Mouse (Mus musculus): ENCODE data around the gene Cdc20b. TPM values are rescaled to one million over a fixed set of nuclear protein-coding genes. Genes with fewer than 3 reads are reported as not detected.

Cdc20b gene
- polyA plus RNA-seq, 1 experiment from 2014 or later, result not detected

GRCm38 (mm10) chr13:113035852-113036251 lies 941 bp downstream of the Cdc20b start:
- Histone ChIP-seq H3K27ac (ENCODE audit: low read depth, low read length) (no peak overlapping the region), H3K9ac (ENCODE audit: low read depth, low read length) (no peak overlapping the region), H3K36me3 (ENCODE audit: control insufficient read depth, insufficient read depth, low read length) (no peaks in the 10 kb centered on the region), H3K4me2 (peak overlapping the region; percentile 97), H3K4me1 (replicated peaks; ENCODE audit: control insufficient read depth, insufficient read depth, low read length) (peaks cover 3% of the 10 kb centered on the region; the same call in 1 of the 2 replicates), H3K9me3 (ENCODE audit: control insufficient read depth, low read length) (no peaks in the 10 kb centered on the region), H3K27me3 (replicated peaks; ENCODE audit: control insufficient read depth, insufficient read depth, low read length) (peaks cover 55% of the 10 kb centered on the region), H3K4me3 (ENCODE audit: low read depth, low read length) (peak overlapping the region; percentile 61; the same call in 1 of the 2 replicates)
- ATAC-seq (replicated peaks; ENCODE audit: low FRiP score) (peak; percentile 86), DNase-seq (ENCODE audit: low spot score) (peak; percentile 53)
- 3% methylated on average over 4 of the region's 4 CpGs for WGBS

- Histone ChIP-seq H3K4me2 (peak overlapping the region; percentile 54; the same call in 1 of the 2 replicates), H3K36me3 (ENCODE audit: control insufficient read depth, insufficient read depth, low read length) (0 out of 2 replicates have a peak, but pooled peaks cover 4% of the 10 kb centered on the region), H3K9me3 (ENCODE audit: control insufficient read depth, low read length) (no peaks in the 10 kb centered on the region), H3K9ac (ENCODE audit: low read depth, low read length) (no peak overlapping the region), H3K27ac (ENCODE audit: low read depth, low read length) (no peak overlapping the region), H3K27me3 (replicated peaks; ENCODE audit: control insufficient read depth, insufficient read depth, low read length) (no peaks in the 10 kb centered on the region), H3K4me3 (ENCODE audit: low read depth, low read length) (peak overlapping the region; percentile 39), H3K4me1 (replicated peaks; ENCODE audit: control insufficient read depth, insufficient read depth, low read length) (no peaks in the 10 kb centered on the region)
- ATAC-seq (replicated peaks; ENCODE audit: low FRiP score) (no peak), DNase-seq (ENCODE audit: low spot score) (no peak)
- 67% methylated on average over 3 of the region's 3 CpGs for WGBS
Measured at GRCm38 (mm10) chr13:113044876-113045275, 10.0 kb downstream of the Cdc20b start.

GRCm38 (mm10) chr13:113045458-113046110 lies 10.7 kb downstream of the Cdc20b start:
- no peak for DNase-seq (ENCODE audit: low spot score)
- no peak overlapping the region for H3K9ac ChIP-seq (ENCODE audit: low read depth, low read length)
- H3K27ac ChIP-seq (ENCODE audit: low read depth, low read length), result no peak overlapping the region
- H3K9me3 ChIP-seq (ENCODE audit: control insufficient read depth, low read length), result no peaks in the 10 kb centered on the region
- H3K4me1 ChIP-seq (replicated peaks; ENCODE audit: control insufficient read depth, insufficient read depth, low read length), result no peaks in the 10 kb centered on the region
- WGBS, result 36% methylated on average over 18 of the region's 18 CpGs
- H3K4me3 ChIP-seq (ENCODE audit: low read depth, low read length), result peak overlapping the region; percentile 39
- 0 out of 2 replicates have a peak, but pooled peaks cover 4% of the 10 kb centered on the region for H3K36me3 ChIP-seq (ENCODE audit: control insufficient read depth, insufficient read depth, low read length)
- ATAC-seq (replicated peaks; ENCODE audit: low FRiP score), result no peak
- H3K27me3 ChIP-seq (replicated peaks; ENCODE audit: control insufficient read depth, insufficient read depth, low read length), result no peaks in the 10 kb centered on the region
- H3K4me2 ChIP-seq, result peak overlapping the region; percentile 54

- H3K4me2 ChIP-seq, result peak within 1 kb of the TSS; percentile 54
- no peak within 1 kb of the TSS for H3K27ac ChIP-seq (ENCODE audit: low read depth, low read length)
- WGBS, result 7% methylated on average over 21 of the region's 21 CpGs
- 0 out of 2 replicates have a peak, but pooled peaks cover 4% of the 10 kb centered on the region for H3K36me3 ChIP-seq (ENCODE audit: control insufficient read depth, insufficient read depth, low read length)
- ATAC-seq (replicated peaks; ENCODE audit: low FRiP score) (no peak), DNase-seq (ENCODE audit: low spot score) (peak; percentile 45)
- H3K9ac ChIP-seq (ENCODE audit: low read depth, low read length), result no peak within 1 kb of the TSS
- no peaks in the 10 kb centered on the region for H3K9me3 ChIP-seq (ENCODE audit: control insufficient read depth, low read length)
- H3K4me1 ChIP-seq (replicated peaks; ENCODE audit: control insufficient read depth, insufficient read depth, low read length), result no peaks in the 10 kb centered on the region
- peak within 1 kb of the TSS; percentile 39 for H3K4me3 ChIP-seq (ENCODE audit: low read depth, low read length)
- H3K27me3 ChIP-seq (replicated peaks; ENCODE audit: control insufficient read depth, insufficient read depth, low read length), result no peaks in the 10 kb centered on the region
Measured at GRCm38 (mm10) chr13:113046211-113046883, 11.4 kb downstream of the Cdc20b start, which contains the start of gene Gpx8. Gene Gpx8, minus strand, starts transcription at chr13:113046410.

GRCm38 (mm10) chr13:113047018-113047417 lies 12.1 kb downstream of the Cdc20b start:
- H3K27me3 ChIP-seq (replicated peaks; ENCODE audit: control insufficient read depth, insufficient read depth, low read length), result no peaks in the 10 kb centered on the region
- H3K27ac ChIP-seq (ENCODE audit: low read depth, low read length), result no peak overlapping the region
- ATAC-seq (replicated peaks; ENCODE audit: low FRiP score), result no peak
- no peak overlapping the region for H3K4me3 ChIP-seq (ENCODE audit: low read depth, low read length)
- DNase-seq (ENCODE audit: low spot score), result no peak
- no peaks in the 10 kb centered on the region for H3K9me3 ChIP-seq (ENCODE audit: control insufficient read depth, low read length)
- no peaks in the 10 kb centered on the region for H3K4me1 ChIP-seq (replicated peaks; ENCODE audit: control insufficient read depth, insufficient read depth, low read length)
- H3K36me3 ChIP-seq (ENCODE audit: control insufficient read depth, insufficient read depth, low read length), result 0 out of 2 replicates have a peak, but pooled peaks cover 4% of the 10 kb centered on the region
- H3K9ac ChIP-seq (ENCODE audit: low read depth, low read length), result no peak overlapping the region
- no peak overlapping the region for H3K4me2 ChIP-seq

- Histone ChIP-seq H3K4me1 (replicated peaks; ENCODE audit: control insufficient read depth, insufficient read depth, low read length) (no peaks in the 10 kb centered on the region), H3K9ac (ENCODE audit: low read depth, low read length) (no peak overlapping the region), H3K4me3 (ENCODE audit: low read depth, low read length) (no peak overlapping the region), H3K27ac (ENCODE audit: low read depth, low read length) (no peak overlapping the region), H3K36me3 (ENCODE audit: control insufficient read depth, insufficient read depth, low read length) (0 out of 2 replicates have a peak, but pooled peaks cover 4% of the 10 kb centered on the region), H3K27me3 (replicated peaks; ENCODE audit: control insufficient read depth, insufficient read depth, low read length) (no peaks in the 10 kb centered on the region), H3K9me3 (ENCODE audit: control insufficient read depth, low read length) (no peaks in the 10 kb centered on the region), H3K4me2 (no peak overlapping the region)
- DNase-seq (ENCODE audit: low spot score) (no peak), ATAC-seq (replicated peaks; ENCODE audit: low FRiP score) (no peak)
- WGBS, result 71% methylated on average over 3 of the region's 3 CpGs
Measured at GRCm38 (mm10) chr13:113047647-113048046, 12.7 kb downstream of the Cdc20b start.

- H3K27me3 ChIP-seq (replicated peaks; ENCODE audit: control insufficient read depth, insufficient read depth, low read length), result no peaks in the 10 kb centered on the region
- H3K27ac ChIP-seq (ENCODE audit: low read depth, low read length), result no peak overlapping the region
- ATAC-seq (replicated peaks; ENCODE audit: low FRiP score), result no peak
- H3K4me3 ChIP-seq (ENCODE audit: low read depth, low read length), result no peak overlapping the region
- no peak for DNase-seq (ENCODE audit: low spot score)
- no peaks in the 10 kb centered on the region for H3K36me3 ChIP-seq (ENCODE audit: control insufficient read depth, insufficient read depth, low read length)
- H3K4me2 ChIP-seq, result no peak overlapping the region
- H3K9me3 ChIP-seq (ENCODE audit: control insufficient read depth, low read length), result no peaks in the 10 kb centered on the region
- 71% methylated on average over 8 of the region's 8 CpGs for WGBS
- H3K9ac ChIP-seq (ENCODE audit: low read depth, low read length), result no peak overlapping the region
- H3K4me1 ChIP-seq (replicated peaks; ENCODE audit: control insufficient read depth, insufficient read depth, low read length), result no peaks in the 10 kb centered on the region
Measured at GRCm38 (mm10) chr13:113054230-113054629, 19.3 kb downstream of the Cdc20b start.

GRCm38 (mm10) chr13:113055826-113056225 lies 20.9 kb downstream of the Cdc20b start:
- no peaks in the 10 kb centered on the region for H3K4me1 ChIP-seq (replicated peaks; ENCODE audit: control insufficient read depth, insufficient read depth, low read length)
- H3K9me3 ChIP-seq (ENCODE audit: control insufficient read depth, low read length), result no peaks in the 10 kb centered on the region
- H3K36me3 ChIP-seq (ENCODE audit: control insufficient read depth, insufficient read depth, low read length), result no peaks in the 10 kb centered on the region
- H3K27me3 ChIP-seq (replicated peaks; ENCODE audit: control insufficient read depth, insufficient read depth, low read length), result no peaks in the 10 kb centered on the region
- H3K4me2 ChIP-seq, result no peak overlapping the region
- no peak overlapping the region for H3K9ac ChIP-seq (ENCODE audit: low read depth, low read length)
- WGBS, result 44% methylated on average over 8 of the region's 8 CpGs
- ATAC-seq (replicated peaks; ENCODE audit: low FRiP score), result no peak
- no peak overlapping the region for H3K4me3 ChIP-seq (ENCODE audit: low read depth, low read length)
- no peak overlapping the region for H3K27ac ChIP-seq (ENCODE audit: low read depth, low read length)
- DNase-seq (ENCODE audit: low spot score), result no peak

Measured in liver, embryonic 11.5 days (tissue).